Mouse (Mus musculus): ENCODE measurements around the gene Tifab. TPM values are rescaled to one million over a fixed set of nuclear protein-coding genes. Genes with fewer than 3 reads are reported as not detected.

Tifab gene
- total and polyA plus RNA-seq, 2 experiments from 2014 or later, result 0.49 to 0.64 TPM

- H3K36me3 ChIP-seq (ENCODE audit: insufficient read depth, low read length), result no peaks in the 10 kb centered on the region
- H3K4me2 ChIP-seq (ENCODE audit: low read depth, low read length, poor library complexity, severe bottlenecking), result peak overlapping the region; percentile 71
- peak overlapping the region; percentile 50 for H3K9ac ChIP-seq (replicated peaks; ENCODE audit: low read length, poor library complexity, severe bottlenecking)
- peak overlapping the region; percentile 32 for H3K4me3 ChIP-seq (ENCODE audit: low read depth, low read length)
- peak; percentile 76 for ATAC-seq (ENCODE audit: low FRiP score)
- no peaks in the 10 kb centered on the region for H3K9me3 ChIP-seq (ENCODE audit: low read length)
- H3K27ac ChIP-seq (ENCODE audit: low read depth, low read length), result no peak overlapping the region
- peaks cover 42% of the 10 kb centered on the region for H3K27me3 ChIP-seq (ENCODE audit: insufficient read depth, low read length)
- no peak for TF ChIP-seq CTCF (IDR thresholded peaks at IDR 0.05)
- under 1% methylated on average over 46 of the region's 46 CpGs for WGBS
- H3K4me1 ChIP-seq (ENCODE audit: insufficient read depth, low read length), result peaks cover 11% of the 10 kb centered on the region
- DNase-seq (ENCODE audit: low spot score), result peak; percentile 58
These were observed 42.6 kb upstream of the Tifab start for GRCm38 (mm10) chr13:56221129-56221910.

DNA sequence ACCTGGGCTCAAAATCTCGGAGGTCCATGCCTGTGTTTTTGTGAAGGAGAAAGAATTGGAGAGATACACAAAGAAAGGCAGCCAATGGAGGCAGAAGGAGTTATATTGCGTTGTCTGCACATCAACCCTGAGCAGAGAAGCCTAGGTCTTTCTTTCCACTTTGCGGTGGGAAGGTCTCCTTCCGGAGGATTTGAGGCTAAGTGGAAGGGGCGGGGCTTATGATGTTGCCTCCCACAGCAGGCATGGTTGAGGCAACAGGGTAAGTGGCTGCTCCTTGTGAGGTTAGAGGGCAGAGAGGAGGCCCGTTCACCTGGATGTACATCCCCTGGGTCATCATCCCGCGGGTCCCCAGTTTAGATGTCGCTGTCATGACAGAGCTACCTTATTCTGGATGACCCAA is 40.6 kb upstream of the Tifab start:
- DNase-seq (ENCODE audit: low spot score), result no peak
- Histone ChIP-seq H3K4me2 (ENCODE audit: low read depth, low read length, poor library complexity, severe bottlenecking) (no peak overlapping the region), H3K27ac (ENCODE audit: low read depth, low read length) (no peak overlapping the region), H3K36me3 (ENCODE audit: insufficient read depth, low read length) (no peaks in the 10 kb centered on the region), H3K4me1 (ENCODE audit: insufficient read depth, low read length) (peaks cover 11% of the 10 kb centered on the region), H3K9me3 (ENCODE audit: low read length) (no peaks in the 10 kb centered on the region), H3K27me3 (ENCODE audit: insufficient read depth, low read length) (peaks cover 31% of the 10 kb centered on the region), H3K4me3 (ENCODE audit: low read depth, low read length) (no peak overlapping the region), H3K9ac (replicated peaks; ENCODE audit: low read length, poor library complexity, severe bottlenecking) (no peak overlapping the region)
- ATAC-seq (ENCODE audit: low FRiP score), result no peak
- no peak for TF ChIP-seq CTCF (IDR thresholded peaks at IDR 0.05)
- 70% methylated on average over 9 of the region's 9 CpGs for WGBS

- WGBS, result 11% methylated on average over 4 of the region's 4 CpGs
- H3K4me2 ChIP-seq (ENCODE audit: low read depth, low read length, poor library complexity, severe bottlenecking), result no peak overlapping the region
- ATAC-seq (ENCODE audit: low FRiP score), result no peak
- 0 out of 2 replicates have a peak, but pooled peaks cover 1% of the 10 kb centered on the region for H3K9me3 ChIP-seq (ENCODE audit: low read length)
- no peak overlapping the region for H3K9ac ChIP-seq (replicated peaks; ENCODE audit: low read length, poor library complexity, severe bottlenecking)
- no peak for DNase-seq (ENCODE audit: low spot score)
- H3K27me3 ChIP-seq (ENCODE audit: insufficient read depth, low read length), result peaks cover 10% of the 10 kb centered on the region; the same call in 1 of the 2 replicates
- H3K36me3 ChIP-seq (ENCODE audit: insufficient read depth, low read length), result no peaks in the 10 kb centered on the region
- H3K27ac ChIP-seq (ENCODE audit: low read depth, low read length), result no peak overlapping the region
- H3K4me1 ChIP-seq (ENCODE audit: insufficient read depth, low read length), result peaks cover 2% of the 10 kb centered on the region; the same call in 1 of the 2 replicates
- no peak overlapping the region for H3K4me3 ChIP-seq (ENCODE audit: low read depth, low read length)
- TF ChIP-seq CTCF (IDR thresholded peaks at IDR 0.05), result no peak
These were observed 37.4 kb upstream of the Tifab start for GRCm38 (mm10) chr13:56216090-56216489.

- no peak for TF ChIP-seq CTCF (IDR thresholded peaks at IDR 0.05)
- no peak overlapping the region for H3K4me3 ChIP-seq (ENCODE audit: low read depth, low read length)
- no peaks in the 10 kb centered on the region for H3K36me3 ChIP-seq (ENCODE audit: insufficient read depth, low read length)
- no peak overlapping the region for H3K27ac ChIP-seq (ENCODE audit: low read depth, low read length)
- no peak overlapping the region for H3K4me2 ChIP-seq (ENCODE audit: low read depth, low read length, poor library complexity, severe bottlenecking)
- WGBS, result 31% methylated on average over 5 of the region's 5 CpGs
- no peaks in the 10 kb centered on the region for H3K4me1 ChIP-seq (ENCODE audit: insufficient read depth, low read length)
- H3K27me3 ChIP-seq (ENCODE audit: insufficient read depth, low read length), result peaks cover 10% of the 10 kb centered on the region; the same call in 1 of the 2 replicates
- H3K9ac ChIP-seq (replicated peaks; ENCODE audit: low read length, poor library complexity, severe bottlenecking), result no peak overlapping the region
- peak; percentile 38; the same call in 1 of the 2 replicates for ATAC-seq (ENCODE audit: low FRiP score)
- peak; percentile 67 for DNase-seq (ENCODE audit: low spot score)
- H3K9me3 ChIP-seq (ENCODE audit: low read length), result 0 out of 2 replicates have a peak, but pooled peaks cover 3% of the 10 kb centered on the region
These were observed 35.9 kb upstream of the Tifab start for GRCm38 (mm10) chr13:56214633-56215032.

GRCm38 (mm10) chr13:56209067-56209411 is 30.4 kb upstream of the Tifab start:
- Histone ChIP-seq H3K9ac (replicated peaks; ENCODE audit: low read length, poor library complexity, severe bottlenecking) (no peak overlapping the region), H3K4me2 (ENCODE audit: low read depth, low read length, poor library complexity, severe bottlenecking) (no peak overlapping the region; the same call in 1 of the 2 replicates), H3K27me3 (ENCODE audit: insufficient read depth, low read length) (peaks cover 16% of the 10 kb centered on the region), H3K27ac (ENCODE audit: low read depth, low read length) (no peak overlapping the region), H3K36me3 (ENCODE audit: insufficient read depth, low read length) (no peaks in the 10 kb centered on the region), H3K9me3 (ENCODE audit: low read length) (0 out of 2 replicates have a peak, but pooled peaks cover 3% of the 10 kb centered on the region), H3K4me1 (ENCODE audit: insufficient read depth, low read length) (no peaks in the 10 kb centered on the region), H3K4me3 (ENCODE audit: low read depth, low read length) (no peak overlapping the region)
- 19% methylated on average over 7 of the region's 8 CpGs for WGBS
- DNase-seq (ENCODE audit: low spot score) (no peak), ATAC-seq (ENCODE audit: low FRiP score) (no peak)
- no peak for TF ChIP-seq CTCF (IDR thresholded peaks at IDR 0.05)
